ENCODE assay signal across 9 mouse cellular contexts in genomic region chr4:82344224-82344623, GRCm38 (mm10).
DNase-seq lines count a peak whose midpoint lies in the region; ATAC-seq and TF ChIP-seq lines count a peak whose summit lies in the region.
"Had no signal": no experiment of that assay in that cellular context is flagged by ENCODE, and none has a peak within 500 bp of the region (broad histone marks: within the 10 kb centered on the region; RNA-seq: fewer than 3 reads in every experiment).

No protein-coding gene starts in this region.

- no peak for ATAC-seq in kidney, postnatal 0 days (replicated peaks; ENCODE audit: low FRiP score, low read depth)
- peak; percentile 62; the same call in 1 of the 2 replicates for ATAC-seq in forebrain, embryonic 13.5 days
- ATAC-seq in midbrain, embryonic 13.5 days: peak; percentile 55

- peaks cover 5% of the 10 kb centered on the region; the same call in 1 of the 2 replicates for H3K36me3 ChIP-seq in kidney, postnatal 0 days (ENCODE audit: insufficient read depth, low read length)
- no peaks in the 10 kb centered on the region for H3K36me3 ChIP-seq in kidney, adult 2 months (ENCODE audit: control insufficient read depth, insufficient read depth, low read length)
- peaks cover 17% of the 10 kb centered on the region; the same call in 1 of the 2 replicates for H3K36me3 ChIP-seq in forebrain, embryonic 13.5 days (ENCODE audit: poor library complexity, severe bottlenecking)
- peaks cover 7% of the 10 kb centered on the region; the same call in 1 of the 2 replicates for H3K36me3 ChIP-seq in midbrain, embryonic 13.5 days
- H3K36me3 ChIP-seq: liver, embryonic 13.5 days had no signal

- H3K27me3 ChIP-seq in kidney, postnatal 0 days (ENCODE audit: insufficient read depth, low read length): no peaks in the 10 kb centered on the region
- no peaks in the 10 kb centered on the region for H3K27me3 ChIP-seq in kidney, adult 2 months (replicated peaks; ENCODE audit: control insufficient read depth, insufficient read depth, low read length)
- no peaks in the 10 kb centered on the region for H3K27me3 ChIP-seq in forebrain, embryonic 13.5 days
- H3K27me3 ChIP-seq in midbrain, embryonic 13.5 days: no peaks in the 10 kb centered on the region
- H3K27me3 ChIP-seq: liver, embryonic 13.5 days had no signal

- H3K4me1 ChIP-seq in kidney, postnatal 0 days (replicated peaks; ENCODE audit: insufficient read depth, low read length): 0 out of 2 replicates have a peak, but pooled peaks cover 5% of the 10 kb centered on the region
- H3K4me1 ChIP-seq in kidney, adult 2 months (ENCODE audit: control insufficient read depth, insufficient read depth, low read length): peaks cover 2% of the 10 kb centered on the region; the same call in 1 of the 2 replicates
- peaks cover 55% of the 10 kb centered on the region for H3K4me1 ChIP-seq in forebrain, embryonic 13.5 days
- peaks cover 26% of the 10 kb centered on the region for H3K4me1 ChIP-seq in midbrain, embryonic 13.5 days (replicated peaks)
- H3K4me1 ChIP-seq: liver, embryonic 13.5 days had no signal

- H3K4me2 ChIP-seq in kidney, postnatal 0 days (ENCODE audit: low read length): peak overlapping the region; percentile 40; the same call in 1 of the 2 replicates
- H3K4me2 ChIP-seq in forebrain, embryonic 13.5 days: peak overlapping the region; percentile 37
- no peak overlapping the region for H3K4me2 ChIP-seq in midbrain, embryonic 13.5 days (replicated peaks)
- H3K4me2 ChIP-seq: liver, embryonic 13.5 days had no signal

- H3K9ac ChIP-seq in kidney, postnatal 0 days (ENCODE audit: low read depth, low read length): no peak overlapping the region
- no peak overlapping the region for H3K9ac ChIP-seq in forebrain, embryonic 13.5 days
- no peak overlapping the region for H3K9ac ChIP-seq in midbrain, embryonic 13.5 days (replicated peaks)
- H3K9ac ChIP-seq: liver, embryonic 13.5 days had no signal

- TF ChIP-seq CTCF in kidney, postnatal 0 days (IDR thresholded peaks at IDR 0.05; ENCODE audit: low read depth): no peak
- no peak for TF ChIP-seq CTCF in kidney, adult 2 months (conservative IDR thresholded peaks at IDR 0.05; ENCODE audit: insufficient read depth, insufficient read length, low read depth, low read length)
- no peak for TF ChIP-seq CTCF in brain, embryonic 14.5 days (IDR thresholded peaks at IDR 0.05; ENCODE audit: borderline replicate concordance, extremely low read depth, insufficient read depth, insufficient read length)

- no peak overlapping the region for H3K4me3 ChIP-seq in kidney, postnatal 0 days (replicated peaks; ENCODE audit: low read depth, low read length)
- no peak overlapping the region for H3K4me3 ChIP-seq in kidney, adult 2 months (ENCODE audit: insufficient read depth, low read depth, low read length)
- H3K4me3 ChIP-seq in forebrain, embryonic 13.5 days: no peak overlapping the region
- no peak overlapping the region for H3K4me3 ChIP-seq in midbrain, embryonic 13.5 days (replicated peaks)
- H3K4me3 ChIP-seq: liver, embryonic 13.5 days had no signal

- whole genome bisulfite sequencing in kidney, postnatal 0 days: 53% methylated on average over 6 of the region's 6 CpGs
- 56% methylated on average over 6 of the region's 6 CpGs for WGBS in kidney, adult 2 months
- WGBS in forebrain, embryonic 13.5 days: 11% methylated on average over 6 of the region's 6 CpGs
- WGBS in midbrain, embryonic 13.5 days: 50% methylated on average over 6 of the region's 6 CpGs

- no peaks in the 10 kb centered on the region for H3K9me3 ChIP-seq in kidney, postnatal 0 days (replicated peaks; ENCODE audit: low read length)
- no peaks in the 10 kb centered on the region for H3K9me3 ChIP-seq in forebrain, embryonic 13.5 days (replicated peaks)
- no peaks in the 10 kb centered on the region for H3K9me3 ChIP-seq in midbrain, embryonic 13.5 days
- H3K9me3 ChIP-seq: liver, embryonic 13.5 days had no signal

- peak overlapping the region; percentile 67; the same call in 1 of the 2 replicates for H3K27ac ChIP-seq in kidney, postnatal 0 days
- no peak overlapping the region for H3K27ac ChIP-seq in kidney, adult 2 months (ENCODE audit: insufficient read depth, low read depth, low read length)
- peak overlapping the region; percentile 77 for H3K27ac ChIP-seq in forebrain, embryonic 13.5 days
- H3K27ac ChIP-seq in midbrain, embryonic 13.5 days: peak overlapping the region; percentile 65
- H3K27ac ChIP-seq: liver, embryonic 13.5 days had no signal

- DNase-seq in kidney, postnatal 0 days (ENCODE audit: low spot score): no peak
- DNase-seq in kidney, adult 2 months: no peak
- peak; percentile 84 for DNase-seq in brain, embryonic 14.5 days (ENCODE audit: low read depth)
- DNase-seq in left cerebral cortex, postnatal 4 days: no peak
- no peak for DNase-seq in spleen, adult 18-20 months
- no peak for DNase-seq in cerebellum, postnatal 10 days
- DNase-seq: liver, embryonic 13.5 days had no signal

- intact Hi-C loops in left cerebral cortex, postnatal 4 days (cut with DNase I): loop anchor here (10.0 kb wide), 1 partner anchor 779 kb away; no protein-coding TSS in a partner anchor

- no peak for TF ChIP-seq POLR2A in kidney, adult 2 months (IDR thresholded peaks at IDR 0.05; ENCODE audit: low read depth, low read length)
- no peak for TF ChIP-seq POLR2A in brain, embryonic 14.5 days (IDR thresholded peaks at IDR 0.05; ENCODE audit: borderline replicate concordance, extremely low read depth, insufficient read depth, insufficient read length, poor library complexity, severe bottlenecking)
